Mouse (Mus musculus) embryo, embryonic 11 days (tissue): ENCODE results near the gene Ccna1.

ENCODE experiments used
- DNase-seq: peaks from one replicate; pipeline ENCODE4 v3.0.0-alpha.2; 2015

The Ccna1 gene

GRCm38 (mm10) chr3:55055038-55055746 is at the start of gene Ccna1:
Gene Ccna1, minus strand, starts transcription at chr3:55055501.
- DNase-seq: peak; percentile 90

DNA sequence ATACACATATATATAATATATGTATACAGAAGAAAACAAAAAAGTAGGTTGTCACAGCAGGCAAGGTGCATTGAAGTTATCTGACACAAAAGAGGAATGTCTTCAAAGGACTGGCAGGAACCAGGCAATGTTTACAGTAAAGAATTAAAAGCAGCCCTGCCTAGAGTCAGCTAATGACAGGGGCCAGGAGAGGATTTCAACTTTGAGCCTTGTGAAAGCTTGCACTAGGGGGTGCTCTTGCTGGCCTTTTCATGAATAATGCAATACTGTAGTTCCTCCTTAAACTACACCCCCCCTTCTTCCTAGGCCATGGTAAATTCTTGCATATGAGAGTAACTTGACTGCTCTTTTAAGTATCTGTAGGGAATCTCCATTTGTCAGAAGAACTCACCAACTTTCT is 45.8 kb upstream of the Ccna1 start:
- DNase-seq: no peak

DNA sequence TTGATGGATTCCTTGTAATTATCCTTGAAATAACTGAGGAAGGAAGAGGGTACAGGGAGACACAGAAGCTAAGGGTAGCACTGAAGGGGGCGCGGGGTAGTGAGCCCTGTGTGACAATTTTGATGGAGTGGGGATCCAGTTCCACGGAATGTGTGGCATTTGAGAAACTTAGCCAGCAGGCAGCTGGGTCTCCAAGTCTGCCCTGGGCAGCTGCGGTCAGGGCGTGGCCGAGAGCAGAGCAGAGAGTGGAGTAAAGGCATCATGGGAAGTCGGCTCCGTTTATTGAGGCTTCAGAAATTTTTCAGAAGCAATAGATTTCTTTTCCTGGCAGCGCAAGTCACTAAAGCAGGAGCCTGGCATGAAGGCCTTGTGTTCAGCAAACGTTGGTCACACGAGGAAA is 43.7 kb upstream of the Ccna1 start:
- DNase-seq: peak; percentile 20

DNA sequence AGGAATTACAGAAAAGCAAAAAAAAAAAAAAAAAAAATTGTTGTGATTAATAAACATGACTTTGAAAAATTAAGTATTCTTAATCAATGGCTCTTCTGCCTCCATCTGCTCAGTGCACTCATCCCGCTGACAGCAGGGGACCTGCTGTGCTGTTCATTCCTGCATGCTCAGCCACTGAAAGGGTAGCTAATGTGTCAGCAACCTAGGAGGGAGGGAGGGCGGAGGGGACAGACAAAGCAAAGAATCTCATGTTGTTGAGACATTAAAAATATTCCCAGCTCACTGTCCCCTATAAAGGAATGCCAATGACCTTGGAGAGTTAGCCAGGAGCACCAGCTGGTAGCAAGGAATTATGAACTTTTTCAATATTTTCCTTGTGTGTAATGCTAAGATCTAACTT is 42.7 kb upstream of the Ccna1 start:
- peak; percentile 32 for DNase-seq

- DNase-seq: no peak
Measured at GRCm38 (mm10) chr3:55097186-55097585, 41.9 kb upstream of the Ccna1 start.

- DNase-seq: no peak
Measured at GRCm38 (mm10) chr3:55096655-55097005, 41.3 kb upstream of the Ccna1 start.

DNA sequence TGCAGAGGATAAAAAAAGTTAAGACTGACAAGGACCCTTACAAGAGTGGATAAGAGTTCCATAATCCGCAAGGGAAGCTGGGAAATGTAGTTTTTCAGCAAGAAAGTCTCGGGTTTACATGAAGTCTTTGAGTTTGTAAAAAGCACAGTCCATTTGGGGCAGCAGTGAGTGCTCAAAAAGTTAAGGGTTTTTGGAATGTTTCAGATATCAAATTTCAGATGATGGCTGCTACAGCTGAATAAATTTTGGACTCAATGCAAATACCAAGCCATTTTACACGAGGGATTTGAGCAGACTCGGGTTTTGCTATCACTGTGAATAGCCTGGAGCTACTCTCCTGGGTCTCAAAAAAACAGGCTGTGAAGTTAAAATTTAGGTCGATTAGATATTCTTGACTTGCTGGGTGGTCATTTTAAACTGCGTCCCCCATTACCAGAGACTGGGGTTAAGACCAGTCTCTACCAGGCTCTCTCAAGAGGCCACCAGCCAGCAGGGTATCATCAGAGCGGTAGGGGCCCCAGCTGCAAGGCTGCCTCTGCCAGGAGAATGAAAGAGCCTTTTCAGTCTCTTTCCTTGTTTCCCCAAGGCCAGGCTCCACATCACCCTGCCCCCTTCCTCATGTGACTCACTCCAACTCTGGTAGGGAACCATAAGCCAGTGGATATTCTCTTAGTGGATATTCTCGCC is 40.8 kb upstream of the Ccna1 start:
- peak; percentile 67 for DNase-seq

- DNase-seq: no peak
Measured at GRCm38 (mm10) chr3:55093161-55093560, 37.9 kb upstream of the Ccna1 start.

GRCm38 (mm10) chr3:55089291-55089690 is 34.0 kb upstream of the Ccna1 start:
- no peak for DNase-seq

- DNase-seq: no peak
Measured at GRCm38 (mm10) chr3:55088843-55089242, 33.5 kb upstream of the Ccna1 start.

DNA sequence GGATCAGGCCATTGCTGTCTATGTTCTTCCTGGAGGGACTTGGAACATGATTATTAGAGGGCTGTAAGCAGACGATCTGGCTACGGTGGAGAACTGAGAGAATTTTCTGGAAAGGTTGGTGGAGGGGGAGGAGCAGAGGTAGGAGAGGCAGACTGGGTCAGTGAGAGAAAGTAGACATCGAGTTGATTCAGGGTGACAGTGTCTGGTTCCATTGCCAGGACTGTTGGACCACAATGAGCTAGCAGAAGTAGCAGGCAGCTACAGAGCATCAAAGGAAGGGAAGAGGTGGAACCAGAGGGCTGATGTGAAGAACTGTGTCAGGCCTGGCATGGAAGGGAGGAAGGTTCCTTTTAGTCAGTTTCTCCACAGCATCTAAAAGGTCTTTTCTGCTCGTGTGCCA is 33.1 kb upstream of the Ccna1 start:
- no peak for DNase-seq

DNA sequence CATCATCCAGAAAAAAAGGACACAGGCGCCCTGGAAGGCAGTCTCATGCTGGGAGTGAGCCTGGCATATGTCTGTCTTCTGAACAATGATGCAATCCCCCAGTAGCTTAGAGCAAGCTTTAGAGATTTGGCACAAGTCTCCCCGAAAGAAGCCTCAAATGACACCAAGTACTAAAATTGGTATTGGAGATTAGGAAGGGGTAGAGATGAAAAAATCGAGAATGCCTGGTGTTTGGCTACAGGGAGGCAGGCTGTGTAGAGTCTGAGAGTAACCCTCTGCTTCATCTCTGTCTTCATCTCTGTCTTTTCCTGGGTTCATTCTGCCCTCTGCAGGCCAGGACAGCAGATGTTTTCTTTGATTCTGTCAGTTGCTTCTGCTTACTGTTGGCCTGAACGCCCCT is 32.1 kb upstream of the Ccna1 start:
- no peak for DNase-seq

- DNase-seq: no peak
Measured at GRCm38 (mm10) chr3:55086948-55087347, 31.6 kb upstream of the Ccna1 start.

- no peak for DNase-seq
Measured at GRCm38 (mm10) chr3:55085716-55086115, 30.4 kb upstream of the Ccna1 start.

DNA sequence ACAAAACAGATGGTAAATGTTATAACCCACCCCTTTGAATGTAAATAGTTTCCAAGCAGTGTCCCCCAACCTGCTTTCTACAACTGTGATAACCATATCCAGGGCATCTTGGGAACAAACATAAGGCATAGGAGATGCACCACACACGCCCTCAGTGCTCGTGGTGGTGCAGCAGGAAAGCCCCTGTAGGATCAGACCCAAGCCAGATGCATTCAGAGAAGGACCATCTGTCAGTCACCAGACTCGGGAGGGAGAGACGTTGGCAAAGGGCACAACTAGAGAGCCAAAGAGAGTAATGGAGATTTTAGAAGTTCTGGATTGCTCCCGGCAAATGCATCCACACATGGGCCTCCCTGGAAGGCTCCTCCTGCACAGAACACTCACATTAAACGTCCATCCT is 29.5 kb upstream of the Ccna1 start:
- no peak for DNase-seq

DNA sequence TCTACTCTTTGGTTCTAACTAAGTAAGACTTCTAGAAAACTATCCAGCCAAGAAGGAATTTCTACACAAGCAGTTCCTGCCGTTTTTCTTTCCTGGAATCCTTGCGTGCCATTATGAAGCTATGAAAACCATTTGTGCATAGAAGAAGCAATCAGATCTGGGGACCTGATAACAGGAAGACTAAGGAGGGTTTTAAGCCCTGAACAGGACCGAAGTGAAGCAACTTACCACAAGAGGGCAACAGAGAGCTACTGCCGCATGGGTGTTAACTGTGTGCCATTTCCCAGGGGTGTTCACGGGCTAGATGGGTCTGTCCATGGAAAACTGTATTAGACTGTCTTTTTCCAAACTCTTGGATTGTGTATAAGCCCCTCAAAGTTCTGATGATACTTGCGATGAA is 24.8 kb upstream of the Ccna1 start:
- peak; percentile 88 for DNase-seq

GRCm38 (mm10) chr3:55079619-55080018 is 24.3 kb upstream of the Ccna1 start:
- DNase-seq: no peak

DNA sequence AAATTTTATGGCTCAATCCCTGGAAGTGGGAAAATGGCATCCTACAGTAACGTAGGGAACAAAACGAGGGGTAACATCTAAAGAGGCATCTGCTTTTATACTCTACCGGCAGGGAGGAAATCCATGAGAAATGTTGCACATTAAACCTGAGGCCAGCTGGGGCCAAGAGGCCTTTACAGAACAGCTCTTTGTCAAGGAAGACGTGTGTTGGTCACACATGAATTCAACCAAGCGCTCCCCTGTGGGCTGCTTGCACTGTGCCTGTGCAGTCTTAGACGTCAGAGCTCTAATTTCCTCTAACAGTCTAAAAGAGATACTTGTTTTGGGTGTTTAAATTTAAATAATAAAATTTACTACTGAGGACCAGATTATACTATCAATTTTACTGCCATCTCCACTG is 22.9 kb upstream of the Ccna1 start:
- peak; percentile 54 for DNase-seq

- DNase-seq: no peak
Measured at GRCm38 (mm10) chr3:55075294-55075648, 20.0 kb upstream of the Ccna1 start.

- DNase-seq: no peak
Measured at GRCm38 (mm10) chr3:55074576-55075293, 19.4 kb upstream of the Ccna1 start.

DNA sequence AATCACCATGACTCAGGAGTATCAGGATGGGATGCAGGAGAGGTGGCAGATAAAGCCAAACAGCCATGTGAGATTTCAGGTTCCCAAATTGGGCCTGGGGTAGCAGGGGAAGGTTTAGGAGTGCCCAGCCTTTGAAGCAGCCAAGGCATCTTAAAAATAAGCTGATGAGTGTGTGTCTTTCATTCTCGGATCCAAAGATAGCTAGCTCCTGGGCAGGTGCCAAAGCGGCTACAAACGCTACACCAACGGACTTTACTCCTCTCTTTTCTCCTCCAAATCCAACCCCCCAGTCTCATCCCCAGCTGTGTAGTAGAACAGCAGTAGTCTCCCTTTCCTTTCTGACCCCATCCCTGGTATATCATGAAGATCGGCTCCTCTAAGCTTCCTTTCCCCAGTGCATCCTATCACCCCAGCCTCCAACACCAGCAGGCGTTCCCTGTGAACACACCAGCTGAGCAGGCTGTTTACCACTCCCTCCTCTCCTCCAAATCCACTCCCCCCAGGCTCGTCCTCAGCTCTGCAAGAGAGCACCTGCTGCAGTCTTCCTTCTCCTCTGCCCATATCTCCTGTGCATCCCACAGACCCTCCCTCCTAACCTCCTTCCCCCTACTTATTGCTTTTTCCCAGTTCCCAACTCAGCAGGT is 12.6 kb upstream of the Ccna1 start:
- DNase-seq: no peak

- DNase-seq: no peak
Measured at GRCm38 (mm10) chr3:55066666-55067023, 11.3 kb upstream of the Ccna1 start.

GRCm38 (mm10) chr3:55065738-55066665 is 10.7 kb upstream of the Ccna1 start:
- no peak for DNase-seq
